Mouse (Mus musculus) cortical plate, adult 2 months (tissue): ENCODE data around the gene Plcl2. TPM values are rescaled to one million over a fixed set of nuclear protein-coding genes. Genes with fewer than 3 reads are reported as not detected.

Experiments
- H3K27ac ChIP-seq: fragments of 200-500 bp; 2 replicates; pipeline ENCODE4 v1.5.1; 2012; ENCODE audit warnings: low read length, control low read depth, inconsistent platforms; ENCODE audit not compliant: insufficient read depth
- H3K4me1 ChIP-seq: fragments of 200-500 bp; 2 replicates; pipeline ENCODE4 v1.6.1; 2011; ENCODE audit warnings: low read length; ENCODE audit not compliant: control insufficient read depth, insufficient read depth
- H3K4me3 ChIP-seq: fragments of 200-500 bp; 2 replicates; pipeline ENCODE4 v1.5.1; 2011; ENCODE audit warnings: mild to moderate bottlenecking, low read length, control low read depth; ENCODE audit not compliant: insufficient read depth
- CTCF ChIP-seq: fragments of 200-500 bp; IDR thresholded peaks from 2 replicates; pipeline ENCODE4 v1.5.1; 2011; ENCODE audit warnings: mild to moderate bottlenecking, control low read depth, low read length; ENCODE audit not compliant: insufficient read depth; ENCODE audit errors: extremely low read depth
- POLR2A ChIP-seq: fragments of 200-500 bp; IDR thresholded peaks from 2 replicates; pipeline ENCODE4 v1.6.1; 2011; ENCODE audit warnings: mild to moderate bottlenecking, low read length, control low read depth; ENCODE audit not compliant: insufficient read depth; ENCODE audit errors: extremely low read depth
- polyA plus RNA-seq: library from polyadenylated mRNA; depleted of rRNA; stranded (reverse); fragments of >200 nt; gene quantifications from 2 replicates; pipeline ENCODE4 v1.2.3, GENCODE M21; 2012

Gene Plcl2
- polyA plus RNA-seq, 1 experiment, result 39.3 TPM

- Histone ChIP-seq H3K4me1 (peaks cover 14% of the 10 kb centered on the region), H3K4me3 (no peak overlapping the region), H3K27ac (peak overlapping the region; percentile 61; the same call in 1 of the 2 replicates)
- TF ChIP-seq CTCF (no peak), POLR2A (0 out of 2 replicates have a peak, but pooled peaks have one; percentile 10)
Observed at GRCm38 (mm10) chr17:50650535-50651223, 141.5 kb downstream of the Plcl2 start.

- Histone ChIP-seq H3K4me3 (no peak overlapping the region), H3K4me1 (peaks cover 10% of the 10 kb centered on the region), H3K27ac (no peak overlapping the region)
- no peak for TF ChIP-seq POLR2A
Observed at GRCm38 (mm10) chr17:50654741-50655415, 145.7 kb downstream of the Plcl2 start.

- Histone ChIP-seq H3K4me3 (no peak overlapping the region), H3K4me1 (peaks cover 10% of the 10 kb centered on the region), H3K27ac (no peak overlapping the region)
- TF ChIP-seq CTCF (no peak), POLR2A (no peak)
Observed at GRCm38 (mm10) chr17:50655416-50655776, 146.2 kb downstream of the Plcl2 start.

- peaks cover 3% of the 10 kb centered on the region for H3K4me1 ChIP-seq
- H3K4me3 ChIP-seq, result no peak overlapping the region
- TF ChIP-seq CTCF, result no peak
- no peak for TF ChIP-seq POLR2A
Observed at GRCm38 (mm10) chr17:50657321-50657720, 148.1 kb downstream of the Plcl2 start.

GRCm38 (mm10) chr17:50658901-50659300 is 149.7 kb downstream of the Plcl2 start:
- TF ChIP-seq POLR2A (no peak), CTCF (no peak)
- Histone ChIP-seq H3K27ac (no peak overlapping the region), H3K4me3 (no peak overlapping the region), H3K4me1 (peaks cover 3% of the 10 kb centered on the region)

More at GRCm38 (mm10) chr17:50657321-50657720, 148.1 kb downstream of the Plcl2 start:
- no peak overlapping the region for H3K27ac ChIP-seq

DNA sequence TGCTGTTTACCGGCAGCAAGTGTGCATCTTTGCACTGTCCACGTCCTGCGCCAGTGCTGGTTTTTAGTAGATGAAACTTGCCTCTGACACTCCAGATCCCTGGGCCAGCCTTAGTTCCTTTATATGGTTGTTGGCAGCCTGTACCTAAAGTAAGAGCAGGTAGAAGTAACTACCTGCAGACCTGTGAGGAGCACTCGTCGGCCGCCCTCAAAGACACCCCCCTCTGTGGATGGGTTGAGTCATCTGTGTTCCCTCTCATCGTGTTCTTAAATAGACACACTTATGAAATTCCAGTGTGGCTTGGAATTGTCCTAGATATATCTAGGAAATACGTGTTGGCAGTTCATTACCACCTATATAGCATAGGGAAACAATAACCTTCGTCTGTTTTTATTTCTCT is 158.4 kb downstream of the Plcl2 start:
- no peak overlapping the region for H3K4me3 ChIP-seq
- peaks cover 8% of the 10 kb centered on the region for H3K4me1 ChIP-seq
- H3K27ac ChIP-seq, result no peak overlapping the region
- TF ChIP-seq CTCF (no peak), POLR2A (no peak)

DNA sequence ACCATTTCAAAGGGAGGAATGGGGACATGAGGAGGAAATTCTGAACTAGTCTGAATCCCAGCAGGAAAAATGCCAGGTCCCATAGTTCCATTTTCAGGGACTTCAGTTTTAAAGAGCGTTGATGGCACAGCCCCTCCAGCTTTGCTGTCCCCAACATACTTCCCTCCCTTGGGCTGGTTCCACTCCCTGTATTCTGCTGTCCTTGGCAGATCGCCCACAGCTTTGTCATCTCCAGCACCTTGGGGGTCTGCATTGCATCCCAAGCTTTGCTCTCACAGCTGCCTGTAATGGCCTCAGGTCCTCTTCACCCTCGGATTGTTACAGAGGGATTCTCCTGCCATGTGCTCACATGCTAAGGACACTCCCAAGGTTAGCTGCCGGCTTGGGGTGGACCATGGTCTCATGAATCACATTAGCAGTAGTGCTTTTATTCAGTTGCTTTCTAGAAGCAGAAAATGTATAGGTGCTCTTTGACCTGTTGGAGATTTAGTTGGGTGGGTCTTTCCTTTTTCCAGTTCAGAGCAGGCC is 159.5 kb downstream of the Plcl2 start:
- Histone ChIP-seq H3K27ac (no peak overlapping the region), H3K4me1 (peaks cover 8% of the 10 kb centered on the region), H3K4me3 (no peak overlapping the region)
- TF ChIP-seq POLR2A (no peak), CTCF (no peak)

DNA sequence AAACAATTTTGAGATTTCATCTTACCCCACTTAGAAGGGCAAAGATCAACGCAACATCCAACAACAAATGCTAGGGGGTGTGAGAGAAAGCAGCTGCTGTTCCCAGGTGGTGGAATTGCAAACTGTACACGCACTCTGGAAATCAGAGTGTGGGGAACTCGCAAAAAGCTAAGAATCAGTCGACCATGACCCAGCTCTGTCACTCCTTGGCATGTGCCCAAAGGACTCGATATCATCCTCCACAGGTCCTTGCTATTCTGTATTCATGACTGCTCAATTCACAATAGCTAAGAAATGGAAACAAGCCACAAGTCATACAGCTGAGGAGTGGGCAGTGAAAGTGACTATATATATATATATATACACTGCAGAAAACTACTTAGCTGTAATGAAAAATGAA is 162.2 kb downstream of the Plcl2 start:
- Histone ChIP-seq H3K27ac (no peak overlapping the region), H3K4me3 (no peak overlapping the region)
- TF ChIP-seq POLR2A (no peak), CTCF (no peak)

DNA sequence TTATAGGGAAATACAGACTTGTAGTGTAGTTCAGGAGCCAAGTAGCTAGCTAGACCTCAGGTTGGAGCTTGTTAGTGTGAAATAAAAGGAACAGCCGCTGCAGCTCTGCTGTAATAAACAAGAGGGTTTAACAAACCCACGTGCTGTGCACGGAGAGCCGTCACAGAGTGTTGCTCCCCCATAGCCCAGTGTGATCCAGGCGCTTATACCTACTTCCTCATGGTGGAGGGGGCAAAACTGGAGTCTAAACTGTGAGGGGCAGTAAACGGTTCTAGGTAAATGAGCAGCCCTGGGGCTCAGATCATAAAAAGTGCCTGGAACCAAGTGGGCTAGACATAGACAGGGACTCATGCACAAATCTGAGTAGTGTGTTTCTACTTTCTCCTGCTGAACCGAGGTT is 165.4 kb downstream of the Plcl2 start:
- Histone ChIP-seq H3K4me1 (peaks cover 12% of the 10 kb centered on the region), H3K4me3 (no peak overlapping the region), H3K27ac (peak overlapping the region; percentile 43; the same call in 1 of the 2 replicates)
- TF ChIP-seq POLR2A (no peak), CTCF (no peak)

More for the DNA sequence above, 162.2 kb downstream of the Plcl2 start:
- H3K4me1 ChIP-seq, result peaks cover 10% of the 10 kb centered on the region

- Histone ChIP-seq H3K4me3 (no peak overlapping the region), H3K27ac (peak overlapping the region; percentile 43; the same call in 1 of the 2 replicates), H3K4me1 (peaks cover 14% of the 10 kb centered on the region)
- TF ChIP-seq CTCF (no peak), POLR2A (no peak)
Observed at GRCm38 (mm10) chr17:50675231-50675630, 166.0 kb downstream of the Plcl2 start.
